Mouse (Mus musculus) macrophage (primary cell): Measurements from ENCODE around the gene Akap8l. TPM values are rescaled to one million over a fixed set of nuclear protein-coding genes. Genes with fewer than 3 reads are reported as not detected.

ENCODE experiments used
- H3K27ac ChIP-seq: fragments of 350-480 bp; formaldehyde crosslinking; 2 replicates; pipeline ENCODE4 v1.9.0; 2021
- H3K36me3 ChIP-seq: fragments of 350-480 bp; formaldehyde crosslinking; 2 replicates; pipeline ENCODE4 v1.9.0; 2021; ENCODE audit errors: inconsistent target
- H3K4me3 ChIP-seq: fragments of 350-480 bp; formaldehyde crosslinking; 2 replicates; pipeline ENCODE4 v1.9.0; 2021; ENCODE audit errors: inconsistent target
- H3K79me2 ChIP-seq: fragments of 350-480 bp; formaldehyde crosslinking; 2 replicates; pipeline ENCODE4 v1.9.0; 2021; ENCODE audit errors: inconsistent target
- WGBS: methylation state at CpG from one replicate; pipeline ENCODE4 v1.1.7; 2026; ENCODE audit warnings: inconsistent platforms; ENCODE audit not compliant: missing documents; 5-methylcytosine and 5-hydroxymethylcytosine counted together
- polyA plus RNA-seq: library from polyadenylated mRNA; stranded (reverse); fragments of 250-400 nt; gene quantifications from 3 replicates; pipeline ENCODE4 v1.2.4, GENCODE M21; 2018; ENCODE audit warnings: inconsistent platforms

The Akap8l gene
- polyA plus RNA-seq, 1 experiment from 2014 or later = 41.0 TPM

- H3K36me3 ChIP-seq = peaks cover 27% of the 10 kb centered on the region
- H3K79me2 ChIP-seq = peaks cover 35% of the 10 kb centered on the region
- no peak overlapping the region for H3K27ac ChIP-seq
- no peak overlapping the region for H3K4me3 ChIP-seq
Observed at GRCm38 (mm10) chr17:32351726-32352125, 1.3 kb upstream of the Akap8l start.

GRCm38 (mm10) chr17:32351269-32351668, 862 bp upstream of the Akap8l start:
- WGBS = 84% methylated on average over 3 of the region's 3 CpGs
- peaks cover 40% of the 10 kb centered on the region for H3K79me2 ChIP-seq
- no peak overlapping the region; the same call in 1 of the 2 replicates for H3K4me3 ChIP-seq
- H3K27ac ChIP-seq = no peak overlapping the region
- peaks cover 23% of the 10 kb centered on the region for H3K36me3 ChIP-seq

- Histone ChIP-seq H3K36me3 (peaks cover 11% of the 10 kb centered on the region), H3K27ac (peak overlapping the region; percentile 74), H3K4me3 (peak overlapping the region; percentile 99), H3K79me2 (peaks cover 53% of the 10 kb centered on the region)
- WGBS = under 1% methylated on average over 24 of the region's 24 CpGs
Observed at GRCm38 (mm10) chr17:32349851-32350381, 491 bp downstream of the Akap8l start.

GRCm38 (mm10) chr17:32349037-32349732, 1.2 kb downstream of the Akap8l start:
- 3% methylated on average over 4 of the region's 4 CpGs for WGBS
- Histone ChIP-seq H3K4me3 (peak overlapping the region; percentile 99), H3K36me3 (peaks cover 11% of the 10 kb centered on the region; the same call in 1 of the 2 replicates), H3K27ac (no peak overlapping the region), H3K79me2 (peaks cover 57% of the 10 kb centered on the region)

GRCm38 (mm10) chr17:32348406-32348805, 2.0 kb downstream of the Akap8l start:
- 83% methylated on average over 2 of the region's 2 CpGs for WGBS
- peaks cover 57% of the 10 kb centered on the region for H3K79me2 ChIP-seq
- H3K27ac ChIP-seq = no peak overlapping the region
- H3K36me3 ChIP-seq = 0 out of 2 replicates have a peak, but pooled peaks cover 17% of the 10 kb centered on the region
- no peak overlapping the region for H3K4me3 ChIP-seq

GRCm38 (mm10) chr17:32341102-32341501, 9.3 kb downstream of the Akap8l start:
- Histone ChIP-seq H3K79me2 (peaks cover 16% of the 10 kb centered on the region), H3K36me3 (peaks cover 28% of the 10 kb centered on the region; the same call in 1 of the 2 replicates), H3K27ac (no peak overlapping the region), H3K4me3 (no peak overlapping the region)
- WGBS = 100% methylated on average over 1 of the region's 1 CpGs

- H3K79me2 ChIP-seq = peaks cover 6% of the 10 kb centered on the region; the same call in 1 of the 2 replicates
- no peak overlapping the region for H3K27ac ChIP-seq
- no peak overlapping the region for H3K4me3 ChIP-seq
- H3K36me3 ChIP-seq = peaks cover 30% of the 10 kb centered on the region; the same call in 1 of the 2 replicates
- 50% methylated on average over 1 of the region's 1 CpGs for WGBS
Observed at GRCm38 (mm10) chr17:32340110-32340509, 10.3 kb downstream of the Akap8l start.

- H3K4me3 ChIP-seq = no peak overlapping the region
- H3K27ac ChIP-seq = peak overlapping the region; percentile 55
- peaks cover 41% of the 10 kb centered on the region for H3K36me3 ChIP-seq
- 15% methylated on average over 2 of the region's 2 CpGs for WGBS
- H3K79me2 ChIP-seq = no peaks in the 10 kb centered on the region
Observed at GRCm38 (mm10) chr17:32335869-32336268, 14.5 kb downstream of the Akap8l start.

GRCm38 (mm10) chr17:32334921-32335320, 15.5 kb downstream of the Akap8l start:
- WGBS = 100% methylated on average over 8 of the region's 12 CpGs
- Histone ChIP-seq H3K79me2 (no peaks in the 10 kb centered on the region), H3K27ac (no peak overlapping the region), H3K36me3 (peaks cover 43% of the 10 kb centered on the region), H3K4me3 (no peak overlapping the region)

GRCm38 (mm10) chr17:32333675-32334303, 16.6 kb downstream of the Akap8l start:
- Histone ChIP-seq H3K27ac (no peak overlapping the region), H3K36me3 (peaks cover 43% of the 10 kb centered on the region), H3K4me3 (no peak overlapping the region), H3K79me2 (no peaks in the 10 kb centered on the region)
- WGBS = 97% methylated on average over 30 of the region's 31 CpGs

- H3K79me2 ChIP-seq = peaks cover 13% of the 10 kb centered on the region; the same call in 1 of the 2 replicates
- H3K27ac ChIP-seq = no peak overlapping the region
- peaks cover 36% of the 10 kb centered on the region for H3K36me3 ChIP-seq
- no peak overlapping the region for H3K4me3 ChIP-seq
Observed at GRCm38 (mm10) chr17:32327501-32327900, 22.9 kb downstream of the Akap8l start.

- WGBS = 100% methylated on average over 1 of the region's 1 CpGs
- Histone ChIP-seq H3K27ac (no peak overlapping the region), H3K79me2 (peaks cover 49% of the 10 kb centered on the region), H3K4me3 (no peak overlapping the region), H3K36me3 (peaks cover 24% of the 10 kb centered on the region; the same call in 1 of the 2 replicates)
Observed at GRCm38 (mm10) chr17:32322809-32323208, 27.6 kb downstream of the Akap8l start.

GRCm38 (mm10) chr17:32321836-32322235, 28.6 kb downstream of the Akap8l start:
- peak overlapping the region; percentile 97 for H3K4me3 ChIP-seq
- peaks cover 59% of the 10 kb centered on the region for H3K79me2 ChIP-seq
- peaks cover 24% of the 10 kb centered on the region for H3K36me3 ChIP-seq
- peak overlapping the region; percentile 65 for H3K27ac ChIP-seq
- WGBS = 46% methylated on average over 6 of the region's 6 CpGs

GRCm38 (mm10) chr17:32321390-32321734, 29.0 kb downstream of the Akap8l start:
- peak overlapping the region; percentile 97 for H3K4me3 ChIP-seq
- under 1% methylated on average over 23 of the region's 23 CpGs for WGBS
- peak overlapping the region; percentile 65 for H3K27ac ChIP-seq
- peaks cover 28% of the 10 kb centered on the region for H3K36me3 ChIP-seq
- H3K79me2 ChIP-seq = peaks cover 64% of the 10 kb centered on the region
